Mouse (Mus musculus) gastrocnemius, postnatal 14 days (tissue): ENCODE measurements around the gene Sec16b. TPM values are rescaled to one million over a fixed set of nuclear protein-coding genes. Genes with fewer than 3 reads are reported as not detected.
A peak's percentile ranks its signal among the peaks of the same experiment; 100 is the strongest.

Experiments
- DNase-seq: peaks from one replicate; pipeline ENCODE4 v3.0.0; 2021; ENCODE audit warnings: mixed read lengths
- intact Hi-C: fragments of 180-260 bp; cut with DNase I; formaldehyde crosslinking; loops from one replicate; pipeline ENCODE4 v1.15.1; 2025; ENCODE audit warnings: low total_unique reads
- total RNA-seq, 2 experiments: library from RNA; stranded (reverse); gene quantifications; 2 replicates each; pipeline ENCODE4 v1.2.3; 2021

Sec16b gene
- total RNA-seq, 2 experiments from 2014 or later, result 2.3 to 2.4 TPM

DNA sequence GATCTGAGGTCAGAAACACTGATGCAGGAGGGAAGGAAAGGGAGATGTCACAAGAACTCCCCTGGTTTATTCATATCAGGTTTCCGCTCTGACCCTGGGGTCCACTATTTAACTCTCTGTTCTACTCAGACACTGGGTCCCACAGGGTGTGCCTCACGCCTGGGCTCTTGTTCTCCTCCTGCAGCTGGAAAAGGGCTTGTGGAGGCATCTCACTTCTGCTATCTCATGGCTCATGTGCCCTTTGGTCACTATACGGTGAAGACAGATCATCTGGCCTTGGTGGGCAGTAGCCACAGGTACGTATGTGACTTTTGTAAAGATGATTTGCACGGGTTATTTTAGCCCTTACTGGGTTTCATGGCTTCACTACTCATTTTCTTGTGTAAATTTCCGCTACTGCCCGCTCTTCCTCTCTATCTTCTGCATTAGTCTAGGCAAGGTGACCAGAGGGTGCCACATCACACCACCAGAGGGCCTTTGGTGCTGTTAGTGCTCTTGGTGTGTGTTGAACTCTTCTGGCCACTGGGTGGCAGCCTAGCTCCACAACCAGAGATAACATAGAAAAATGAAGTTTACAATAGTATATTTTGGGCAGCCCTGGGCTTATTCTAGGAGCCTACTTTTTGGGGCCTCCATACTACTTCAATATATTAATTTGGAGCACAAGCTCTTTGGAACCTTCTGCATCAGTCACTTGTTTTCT, 46.4 kb downstream of the Sec16b start:
- DNase-seq, result peak; percentile 39
- intact Hi-C loops, result loop anchor here (5.0 kb wide), 1 partner anchor 1104 kb away; no protein-coding TSS in a partner anchor

DNA sequence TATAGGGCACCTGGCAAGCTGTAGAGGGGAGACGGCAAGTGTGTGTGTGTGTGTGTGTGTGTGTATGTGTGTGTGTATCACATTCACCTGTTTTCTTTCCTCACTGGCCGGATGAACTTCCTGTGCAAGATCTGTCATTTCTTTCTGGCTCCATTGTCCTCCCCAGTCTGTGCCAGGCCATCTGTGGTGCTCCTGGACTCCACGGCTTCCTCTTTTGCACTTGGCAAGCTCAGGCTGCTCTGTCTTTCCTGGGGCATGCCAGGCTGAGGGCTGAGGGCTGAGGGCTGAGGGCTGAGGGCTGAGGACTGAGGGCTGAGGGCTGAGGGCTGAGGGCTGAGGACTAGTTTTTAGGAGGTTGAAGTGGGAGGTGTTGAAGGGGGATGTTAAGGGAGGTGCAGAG, 47.6 kb downstream of the Sec16b start:
- DNase-seq, result no peak
- intact Hi-C loops, result loop anchor here (5.0 kb wide), 1 partner anchor 1103 kb away; no protein-coding TSS in a partner anchor

DNA sequence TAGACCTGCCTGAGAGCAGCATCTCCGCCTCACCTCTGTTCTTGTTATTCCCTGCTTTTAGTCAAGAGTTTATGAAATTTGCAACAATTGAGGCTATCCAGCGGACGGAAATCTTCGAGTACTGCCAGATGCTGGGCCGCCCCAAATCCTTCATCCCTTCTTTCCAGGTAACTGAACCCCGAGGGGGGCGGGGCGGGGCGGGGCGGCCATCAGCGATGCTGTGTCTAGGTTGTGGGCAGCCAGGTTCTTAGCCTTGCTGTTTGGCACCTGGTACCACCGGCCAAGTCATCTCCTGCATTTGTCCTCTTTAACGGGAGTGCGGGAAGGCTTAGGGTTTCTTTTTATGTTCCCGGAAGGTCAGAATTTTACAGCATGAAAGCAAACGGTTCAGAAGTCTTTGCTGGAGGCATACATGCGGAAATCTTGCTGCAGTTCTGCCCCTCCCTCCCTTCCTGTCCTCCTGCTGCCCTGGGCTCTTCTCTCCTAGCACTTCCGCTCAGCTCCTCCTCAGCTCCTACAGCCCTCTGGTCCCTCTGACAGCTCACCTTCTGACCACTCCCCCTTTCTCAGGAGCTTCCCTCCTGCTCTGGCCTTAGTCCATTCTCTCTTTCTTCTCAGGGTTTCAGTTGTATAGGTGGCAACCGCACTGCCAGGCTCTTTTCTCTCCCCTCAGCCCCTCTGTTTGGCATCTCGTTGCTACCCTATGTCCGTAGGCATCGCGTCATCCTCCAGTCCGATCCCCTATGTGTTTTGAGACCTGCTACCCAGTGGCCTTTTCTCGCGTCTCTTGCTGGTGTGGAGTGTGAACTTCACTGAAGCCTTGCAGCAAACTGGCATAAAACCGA, 48.4 kb downstream of the Sec16b start:
- no peak for DNase-seq
- intact Hi-C loops, result loop anchor here (5.0 kb wide), 1 partner anchor 1102 kb away; no protein-coding TSS in a partner anchor

DNA sequence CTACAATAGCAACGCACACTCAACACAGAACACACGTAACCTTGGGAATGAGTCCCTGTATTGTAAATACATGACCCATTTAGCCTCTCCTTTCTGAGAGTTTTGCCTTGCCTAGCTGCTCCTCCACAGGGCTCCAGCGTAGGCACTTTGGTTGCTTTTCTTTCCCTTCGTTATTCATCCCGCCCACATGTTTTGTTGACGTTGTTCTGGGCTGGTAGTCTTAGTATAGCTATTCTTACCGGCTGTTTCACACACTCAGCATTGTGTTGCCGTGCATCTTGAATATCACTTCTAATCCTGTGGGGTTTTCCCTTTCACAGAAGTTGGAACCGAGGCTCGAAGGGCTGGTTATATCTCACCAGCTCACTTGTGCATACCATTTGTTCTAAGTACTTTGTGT, 49.2 kb downstream of the Sec16b start:
- intact Hi-C loops, result no loop called here
- no peak for DNase-seq

DNA sequence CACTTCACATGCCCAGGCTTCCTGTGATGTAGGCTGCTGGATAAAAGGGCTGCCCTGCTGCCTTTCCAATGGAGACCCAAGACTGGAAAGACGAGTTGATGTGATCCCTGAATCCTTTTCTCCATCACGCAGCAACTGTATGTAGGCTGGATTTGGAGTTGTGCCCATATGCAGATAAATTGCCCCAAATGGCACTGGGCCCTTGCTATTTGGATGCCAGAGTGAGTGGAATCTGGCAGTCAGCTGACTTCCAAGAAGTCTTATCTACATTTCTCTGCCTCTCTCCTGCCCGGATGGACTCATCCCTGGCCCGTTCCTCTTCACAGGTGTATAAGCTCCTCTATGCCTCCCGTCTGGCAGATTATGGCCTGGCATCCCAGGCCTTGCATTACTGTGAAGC, 49.9 kb downstream of the Sec16b start:
- no peak for DNase-seq
- intact Hi-C loops, result no loop called here

DNA sequence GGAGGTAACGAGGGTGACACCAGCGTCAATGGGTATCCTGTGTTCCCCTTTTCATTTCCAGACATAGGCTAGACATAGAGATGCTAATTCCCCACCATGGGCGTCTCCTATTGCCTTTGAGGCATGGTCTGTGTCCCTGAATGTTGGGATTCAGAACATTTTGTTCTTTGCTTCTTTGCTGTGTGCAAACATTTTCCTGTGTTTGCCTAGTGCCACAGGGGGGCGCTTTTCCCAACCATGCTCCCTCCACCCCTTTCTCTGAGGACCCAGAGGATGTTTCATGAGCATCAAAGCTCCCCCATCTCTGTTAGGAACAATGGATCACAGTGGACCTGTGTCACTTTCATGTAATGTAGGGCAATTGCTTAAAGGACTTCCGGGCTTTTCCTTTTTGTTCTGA, 51.6 kb downstream of the Sec16b start:
- no peak for DNase-seq
- intact Hi-C loops, result no loop called here

DNA sequence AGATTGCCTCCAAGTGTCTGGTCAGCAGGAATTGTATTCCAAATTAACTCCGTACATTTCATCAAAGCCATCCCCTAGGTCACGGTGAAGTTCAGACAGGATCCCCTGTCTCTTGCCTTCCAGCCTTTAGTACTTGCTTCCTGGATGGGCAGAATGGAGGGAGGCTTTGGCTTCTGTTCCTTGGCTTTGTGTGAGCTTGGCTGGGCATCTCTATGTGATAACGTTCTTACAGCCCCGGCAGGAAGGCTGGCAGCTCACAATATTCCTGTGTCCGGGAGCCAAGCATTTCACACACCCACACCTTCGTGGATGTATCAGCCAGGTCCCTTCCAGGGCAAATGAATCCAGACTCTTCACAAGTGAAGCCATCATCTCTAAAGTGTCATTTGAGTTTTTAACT, 53.5 kb downstream of the Sec16b start:
- DNase-seq, result no peak
- intact Hi-C loops, result no loop called here

DNA sequence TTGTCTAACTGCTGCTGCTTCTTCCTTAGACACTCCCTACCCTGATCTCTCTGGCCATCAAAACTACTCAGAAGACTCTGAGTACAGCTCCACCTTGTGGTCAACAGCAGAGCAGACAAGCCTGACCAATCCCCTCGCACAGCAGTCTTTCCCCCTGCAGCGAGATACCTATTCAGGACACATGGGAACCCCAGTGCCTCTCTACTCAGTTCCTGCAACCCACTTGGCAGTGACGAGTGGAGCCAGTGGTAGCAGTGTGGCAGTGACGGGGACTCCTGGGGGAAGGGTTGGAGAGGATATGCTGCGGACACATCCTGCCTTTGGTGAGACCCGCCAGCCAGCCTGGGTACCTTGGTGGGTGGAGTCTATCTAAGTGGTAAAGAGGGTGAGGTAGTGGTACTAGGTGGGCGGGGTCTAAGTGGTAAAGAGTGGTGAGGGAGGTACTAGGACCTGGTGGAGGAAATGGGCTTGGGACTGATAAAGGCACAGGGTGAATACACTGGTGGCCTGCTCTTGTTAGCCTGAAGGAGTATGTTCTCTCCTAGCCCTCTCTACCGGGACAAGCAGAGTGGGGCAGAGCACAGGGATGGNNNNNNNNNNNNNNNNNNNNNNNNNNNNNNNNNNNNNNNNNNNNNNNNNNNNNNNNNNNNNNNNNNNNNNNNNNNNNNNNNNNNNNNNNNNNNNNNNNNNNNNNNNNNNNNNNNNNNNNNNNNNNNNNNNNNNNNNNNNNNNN, 54.3 kb downstream of the Sec16b start:
- DNase-seq, result no peak
- intact Hi-C loops, result no loop called here

DNA sequence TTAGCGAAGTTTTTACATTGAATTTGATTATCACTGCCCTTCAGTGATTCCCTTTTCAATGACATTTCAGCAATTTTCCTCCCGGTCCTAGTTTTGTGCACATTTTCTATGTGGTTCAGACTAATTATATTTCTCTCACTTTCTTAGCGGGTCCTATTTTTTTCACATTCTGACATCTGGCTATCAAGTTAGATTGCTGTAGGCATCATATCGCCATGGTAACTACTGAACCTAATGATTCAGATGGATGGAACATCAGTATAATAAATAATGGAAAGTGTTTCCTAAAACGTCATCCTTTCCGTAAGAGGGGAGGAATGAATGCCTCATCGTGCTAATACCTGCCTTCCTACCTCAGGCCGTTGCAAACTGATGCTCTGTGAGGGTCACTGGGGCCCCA, 61.3 kb downstream of the Sec16b start:
- intact Hi-C loops, result no loop called here
- DNase-seq, result no peak

DNA sequence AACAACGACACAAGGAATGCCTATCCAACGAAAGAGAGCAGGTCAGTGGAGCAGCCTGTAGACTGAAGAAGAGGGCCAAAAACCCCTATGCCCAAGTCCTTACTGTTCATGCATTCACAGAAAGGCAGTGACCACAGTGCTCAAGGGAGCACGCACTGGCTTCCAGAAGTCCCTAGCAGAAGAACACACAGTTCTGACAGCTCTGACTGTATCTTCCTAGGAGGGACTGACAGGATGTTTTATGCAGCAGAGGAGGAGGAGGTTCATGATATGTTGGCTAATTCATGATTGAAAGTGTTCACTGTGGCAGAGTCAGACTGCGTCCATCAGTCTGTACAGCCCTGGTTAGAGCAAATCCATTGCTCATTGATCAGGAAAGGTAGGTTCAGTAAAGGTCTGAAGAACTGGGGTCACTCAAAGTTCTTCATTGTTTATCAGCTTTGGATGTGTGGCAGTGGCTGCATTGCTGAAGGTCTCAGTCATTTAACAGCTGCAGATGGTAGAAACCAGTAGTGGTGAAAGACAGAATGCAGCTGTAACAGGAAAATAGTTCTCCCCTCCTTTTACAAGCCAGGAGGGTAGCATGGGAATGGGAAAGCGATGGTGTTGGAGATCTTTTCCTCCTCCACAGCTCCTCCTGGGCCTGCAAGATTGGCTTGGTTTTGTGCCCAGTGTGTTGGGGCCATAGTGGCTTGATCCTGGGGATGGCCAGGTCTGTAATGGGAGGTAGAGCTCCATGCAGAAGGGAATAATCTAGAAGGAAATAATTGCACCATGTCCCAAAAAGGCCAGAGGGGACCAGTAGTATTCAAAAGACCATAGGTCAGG, 62.9 kb downstream of the Sec16b start:
- intact Hi-C loops, result no loop called here
- no peak for DNase-seq

DNA sequence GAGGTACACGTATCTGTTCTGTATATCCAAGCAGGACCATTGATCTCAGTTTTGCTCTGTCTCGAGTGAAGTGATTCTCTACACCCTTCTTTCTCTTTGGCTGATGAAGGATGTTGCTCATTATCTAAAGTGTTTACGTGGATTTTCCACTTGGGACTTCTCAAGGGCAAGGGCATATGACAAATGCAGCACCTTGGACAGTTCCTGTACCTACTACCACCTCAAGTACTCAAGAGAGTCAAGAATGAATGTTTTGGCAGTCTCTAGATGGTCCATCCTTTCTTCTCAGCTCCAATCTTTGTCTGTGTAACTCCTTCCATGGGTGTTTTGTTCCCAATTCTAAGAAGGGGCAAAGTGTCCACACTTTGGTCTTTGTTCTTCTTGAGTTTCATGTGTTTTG, 68.8 kb downstream of the Sec16b start:
- intact Hi-C loops, result no loop called here
- DNase-seq, result no peak

DNA sequence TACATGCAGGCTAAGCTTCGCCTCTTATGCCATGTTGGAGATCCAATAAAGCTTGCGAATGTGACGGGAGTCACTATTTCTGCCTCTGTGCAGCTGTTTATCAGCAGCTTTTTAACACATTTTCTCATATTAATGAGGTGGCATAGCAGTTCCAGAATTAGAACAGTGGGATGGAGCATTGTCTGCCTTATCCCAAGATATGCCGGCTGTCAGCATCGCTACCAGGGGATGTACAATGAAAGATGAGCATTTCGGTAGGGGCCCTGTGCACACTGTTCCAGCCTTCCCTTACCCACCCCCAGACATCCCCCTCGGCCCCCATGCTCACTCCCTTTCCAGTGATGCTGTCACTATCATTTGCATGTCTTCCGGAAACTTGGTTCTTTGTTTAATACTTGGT, 71.8 kb downstream of the Sec16b start:
- DNase-seq, result no peak
- intact Hi-C loops, result no loop called here

DNA sequence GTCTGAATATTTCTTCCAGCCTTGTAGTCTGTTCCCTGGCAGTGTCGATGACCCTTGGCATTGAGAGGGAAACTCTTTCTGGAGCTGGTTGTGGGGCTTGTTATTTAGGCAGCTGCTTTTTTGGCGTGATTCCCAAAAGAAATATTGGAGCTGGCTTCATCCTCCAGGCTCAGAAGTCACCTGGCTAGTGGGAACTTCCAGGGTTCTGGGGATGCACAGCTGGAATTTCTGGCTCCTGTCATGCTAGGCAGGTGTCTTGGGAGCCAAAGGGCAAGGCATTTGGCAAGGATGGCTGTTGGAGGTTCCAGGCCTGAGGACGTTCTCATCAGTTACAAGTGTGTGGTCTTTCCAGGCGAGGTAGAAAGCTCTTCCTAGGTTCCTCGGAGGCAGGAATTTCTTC, 80.0 kb downstream of the Sec16b start:
- peak; percentile 7 for DNase-seq
- intact Hi-C loops, result no loop called here

DNA sequence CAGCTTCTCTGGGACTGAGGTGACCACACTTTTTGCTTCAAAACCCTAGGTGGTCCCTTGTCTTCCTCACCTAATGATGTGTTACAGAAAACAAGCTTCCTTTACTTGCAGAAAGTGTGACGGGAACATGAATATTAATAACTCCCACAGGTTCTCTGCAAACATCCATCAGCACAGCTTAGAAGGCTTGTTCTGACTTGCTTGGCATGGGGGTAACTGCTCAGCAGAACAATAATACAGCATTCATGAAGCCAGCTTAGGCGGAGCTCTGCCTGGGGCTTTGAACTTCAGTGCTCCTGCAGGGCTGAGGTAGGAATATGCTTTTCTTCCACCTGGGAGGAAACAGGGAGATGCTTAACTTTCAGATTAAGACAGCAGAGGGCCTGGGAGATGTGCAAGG, 85.5 kb downstream of the Sec16b start:
- DNase-seq, result no peak
- intact Hi-C loops, result no loop called here

DNA sequence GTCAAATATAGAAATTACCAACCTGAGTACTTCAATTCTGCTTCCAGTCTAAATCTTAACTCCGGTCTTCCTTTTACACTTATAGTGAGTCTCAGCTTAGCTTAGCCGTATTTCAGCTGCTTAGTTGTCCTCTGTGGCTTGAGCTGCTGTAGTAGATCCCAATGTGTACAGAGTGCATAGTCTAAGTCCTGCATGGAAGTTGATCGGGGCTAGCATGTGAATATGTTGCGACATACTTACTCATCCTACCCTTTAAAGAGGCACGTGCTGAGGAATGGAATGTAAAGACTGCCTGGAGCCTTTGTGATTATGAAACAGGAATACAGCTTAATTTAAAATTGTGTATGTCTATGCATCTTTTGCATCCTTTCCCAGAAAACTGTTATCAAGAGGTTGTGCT, 88.0 kb downstream of the Sec16b start:
- intact Hi-C loops, result no loop called here
- no peak for DNase-seq

DNA sequence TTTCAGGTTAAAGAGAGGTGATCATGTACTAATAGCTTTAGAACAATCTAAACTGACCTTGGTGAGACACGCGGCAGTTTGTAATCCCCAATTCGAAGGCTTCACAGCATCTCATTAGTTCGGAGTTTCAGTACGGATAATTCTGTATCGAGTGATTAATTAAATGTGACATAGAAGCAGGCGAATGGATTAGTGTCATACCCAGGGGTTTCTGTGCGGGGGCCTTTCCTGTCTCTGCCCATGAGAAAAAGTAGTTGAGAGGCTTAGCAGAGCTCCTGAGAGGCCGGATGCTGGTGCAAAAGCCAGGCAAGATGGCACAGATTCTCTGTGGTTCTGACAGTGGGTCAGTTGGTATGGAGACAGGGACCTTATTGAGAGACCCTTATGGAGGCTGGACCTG, 88.6 kb downstream of the Sec16b start:
- no peak for DNase-seq
- intact Hi-C loops, result no loop called here

DNA sequence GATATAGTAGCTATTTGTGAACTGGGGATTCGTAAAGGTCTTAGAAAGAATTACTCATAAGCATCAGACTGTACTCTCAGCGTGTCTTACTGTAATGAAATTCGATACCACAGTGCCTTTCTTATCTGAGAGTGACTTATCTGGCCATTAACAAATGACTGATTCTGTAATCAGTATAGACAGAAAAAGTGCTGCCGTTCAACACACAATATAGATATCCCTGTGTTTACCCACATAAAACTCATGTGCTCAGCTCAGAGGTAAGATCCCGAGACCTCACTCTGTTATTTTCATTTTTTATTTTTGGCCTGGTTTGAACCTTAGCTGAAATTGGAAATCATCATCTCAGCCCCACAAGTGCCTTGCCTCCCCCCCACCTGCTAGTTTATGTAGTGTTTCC, 98.0 kb downstream of the Sec16b start:
- intact Hi-C loops, result no loop called here
- DNase-seq, result no peak
